Mouse (Mus musculus) heart, adult 18-20 months (tissue): Measurements from ENCODE around the gene Dcaf10. TPM values are rescaled to one million over a fixed set of nuclear protein-coding genes. Genes with fewer than 3 reads are reported as not detected.
"Not testable (repeated sequence)": the region's sequence is repeated elsewhere in the genome, so short reads cannot be mapped to it uniquely, and the experiment has no call there.

Experiments
- DNase-seq, 2 experiments: peaks; one replicate each; pipeline ENCODE4 v3.0.0; 2021 to 2022; ENCODE audit warnings: mixed read lengths in 1 of 2
- total RNA-seq, 2 experiments: library from RNA; stranded (reverse); gene quantifications; 2 replicates each; pipeline ENCODE4 v1.2.3; 2021

Dcaf10 gene
- total RNA-seq, 2 experiments from 2014 or later = 11.9 to 12.9 TPM

- DNase-seq = no peak
Measured at GRCm38 (mm10) chr4:45393658-45394057, 51.8 kb downstream of the Dcaf10 start.

- DNase-seq = not testable (repeated sequence)
Measured at GRCm38 (mm10) chr4:45396211-45396610, 54.3 kb downstream of the Dcaf10 start.

GRCm38 (mm10) chr4:45398315-45398714 lies 56.4 kb downstream of the Dcaf10 start:
- not testable (repeated sequence) for DNase-seq

- DNase-seq = no peak
Measured at GRCm38 (mm10) chr4:45399421-45400210, 57.7 kb downstream of the Dcaf10 start.

GRCm38 (mm10) chr4:45402281-45402680 lies 60.4 kb downstream of the Dcaf10 start:
- no peak for DNase-seq

- peak; percentile 53 to 58 for DNase-seq
Measured at GRCm38 (mm10) chr4:45402878-45403498, 61.1 kb downstream of the Dcaf10 start.

GRCm38 (mm10) chr4:45403499-45403878 lies 61.6 kb downstream of the Dcaf10 start:
- no peak for DNase-seq

- DNase-seq = no peak
Measured at GRCm38 (mm10) chr4:45404086-45404485, 62.2 kb downstream of the Dcaf10 start.

- DNase-seq = no peak
Measured at GRCm38 (mm10) chr4:45405315-45405714, 63.4 kb downstream of the Dcaf10 start.

- DNase-seq = no peak
Measured at GRCm38 (mm10) chr4:45406397-45406796, 64.5 kb downstream of the Dcaf10 start.

GRCm38 (mm10) chr4:45407001-45407702 lies 65.3 kb downstream of the Dcaf10 start:
- DNase-seq = no peak

- DNase-seq = no peak
Measured at GRCm38 (mm10) chr4:45407703-45408334, 65.9 kb downstream of the Dcaf10 start.

- peak; percentile 89 to 93 for DNase-seq
Measured at GRCm38 (mm10) chr4:45408427-45409132, 66.7 kb downstream of the Dcaf10 start, which contains the start of gene Slc25a51. Gene Slc25a51 (minus strand): TSS chr4:45408766.

GRCm38 (mm10) chr4:45409270-45409669 lies 67.4 kb downstream of the Dcaf10 start:
- DNase-seq = peak; percentile 88 to 90

- no peak for DNase-seq
Measured at GRCm38 (mm10) chr4:45411181-45411790, 69.4 kb downstream of the Dcaf10 start.

GRCm38 (mm10) chr4:45412433-45413192 lies 70.7 kb downstream of the Dcaf10 start:
- DNase-seq = no peak

- DNase-seq = no peak
Measured at GRCm38 (mm10) chr4:45413674-45414338, 71.9 kb downstream of the Dcaf10 start.

GRCm38 (mm10) chr4:45416314-45416713 lies 74.4 kb downstream of the Dcaf10 start:
- no peak for DNase-seq

- peak; percentile 51 to 85 for DNase-seq
Measured at GRCm38 (mm10) chr4:45418229-45418950, 76.5 kb downstream of the Dcaf10 start.
